Mouse (Mus musculus): ENCODE data around the gene Bgn. TPM values are rescaled to one million over a fixed set of nuclear protein-coding genes. Genes with fewer than 3 reads are reported as not detected.

The Bgn gene
- polyA plus RNA-seq, 1 experiment from 2014 or later, result 18.3 TPM

DNA sequence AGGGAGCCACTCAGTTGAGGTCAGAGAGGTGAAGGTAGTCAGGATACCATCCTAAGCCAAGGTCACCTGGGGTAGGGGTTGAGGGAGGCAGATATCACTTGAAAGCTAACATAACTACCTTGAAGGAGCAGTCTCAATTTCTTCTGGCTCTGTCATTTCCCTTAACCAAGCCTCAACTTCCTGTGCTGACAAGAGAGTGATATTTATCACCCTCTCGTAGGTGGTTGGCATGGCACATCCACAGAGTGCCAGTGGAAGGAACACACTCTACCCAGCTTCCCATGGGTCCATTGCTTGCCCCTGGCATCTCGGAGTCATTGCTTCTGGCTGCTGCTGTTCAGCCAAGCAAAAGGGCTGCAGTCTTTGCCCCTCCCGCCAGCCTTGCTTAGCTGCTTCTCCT, 37.3 kb downstream of the Bgn start:
- ATAC-seq (no peak), DNase-seq (no peak)
- WGBS (ENCODE audit: insufficient replicate concordance), result 62% methylated on average over 3 of the region's 3 CpGs
- H3K36me3 ChIP-seq (replicated peaks; ENCODE audit: insufficient read depth, low read length), result no peaks in the 10 kb centered on the region
- no peaks in the 10 kb centered on the region for H3K4me1 ChIP-seq (ENCODE audit: insufficient read depth)
- H3K4me2 ChIP-seq (ENCODE audit: low read depth, low read length), result no peak overlapping the region
- H3K4me3 ChIP-seq (ENCODE audit: low read depth, low read length), result no peak overlapping the region
- peaks cover 4% of the 10 kb centered on the region; the same call in 1 of the 2 replicates for H3K27me3 ChIP-seq (ENCODE audit: insufficient read depth, low read length)
- no peak overlapping the region for H3K9ac ChIP-seq (replicated peaks)
- TF ChIP-seq CTCF (IDR thresholded peaks at IDR 0.05; ENCODE audit: low read depth) (no peak), EP300 (IDR thresholded peaks at IDR 0.05; ENCODE audit: low read depth) (no peak)
- H3K9me3 ChIP-seq (ENCODE audit: low read length), result no peaks in the 10 kb centered on the region
- no peak overlapping the region for H3K27ac ChIP-seq (ENCODE audit: low read depth)

DNA sequence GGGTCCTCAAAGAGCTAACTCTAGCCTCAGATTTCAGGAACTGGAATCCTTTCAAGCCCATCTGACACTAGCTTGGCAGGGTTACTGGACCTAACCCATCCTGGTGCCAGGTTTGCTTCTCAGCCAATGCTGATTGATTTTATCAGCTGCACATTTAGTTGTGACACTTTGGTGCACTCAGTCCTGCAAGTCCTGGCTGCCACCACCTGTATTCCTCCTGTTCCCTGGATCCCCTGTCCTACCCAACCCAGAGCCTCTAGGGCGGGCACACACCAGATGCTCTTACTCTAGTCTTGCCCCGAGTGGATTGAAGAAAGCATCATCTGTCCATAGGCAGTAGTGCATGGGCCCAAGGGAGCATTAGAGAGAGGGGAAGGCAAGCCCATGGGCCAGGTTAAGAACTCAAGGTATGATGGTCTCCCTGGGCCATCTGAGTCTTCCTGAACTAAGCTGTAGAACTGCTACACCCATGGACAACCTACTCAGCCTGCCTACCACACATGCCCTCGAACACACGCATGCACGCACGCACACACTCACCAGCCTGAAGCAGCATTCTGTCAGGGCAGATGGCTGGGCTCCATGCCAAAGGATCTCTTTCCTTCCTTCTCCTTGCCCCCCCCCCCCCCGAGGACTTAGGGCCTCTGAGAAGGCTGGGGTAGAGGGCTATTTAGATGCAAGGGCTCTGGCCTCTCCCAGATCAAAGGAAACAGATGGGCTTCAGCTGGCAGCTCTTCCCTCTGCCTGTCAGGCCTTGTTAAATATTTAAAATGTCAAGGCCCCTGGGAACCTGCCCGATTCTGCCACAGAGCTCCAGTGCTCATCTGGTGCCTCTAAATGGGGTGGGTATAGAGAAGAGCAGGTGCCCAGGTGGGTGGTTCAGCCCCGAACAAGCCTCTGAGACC, 41.2 kb downstream of the Bgn start:
- DNase-seq (no peak), ATAC-seq (no peak)
- TF ChIP-seq CTCF (IDR thresholded peaks at IDR 0.05; ENCODE audit: low read depth), result no peak
- no peak for TF ChIP-seq EP300 (IDR thresholded peaks at IDR 0.05; ENCODE audit: low read depth)
- Histone ChIP-seq H3K4me3 (ENCODE audit: low read depth, low read length) (no peak overlapping the region), H3K9ac (replicated peaks) (no peak overlapping the region), H3K4me1 (ENCODE audit: insufficient read depth) (no peaks in the 10 kb centered on the region), H3K36me3 (replicated peaks; ENCODE audit: insufficient read depth, low read length) (no peaks in the 10 kb centered on the region), H3K9me3 (ENCODE audit: low read length) (no peaks in the 10 kb centered on the region), H3K27me3 (ENCODE audit: insufficient read depth, low read length) (0 out of 2 replicates have a peak, but pooled peaks cover 4% of the 10 kb centered on the region), H3K27ac (ENCODE audit: low read depth) (no peak overlapping the region), H3K4me2 (ENCODE audit: low read depth, low read length) (no peak overlapping the region)
- 58% methylated on average over 8 of the region's 9 CpGs for WGBS (ENCODE audit: insufficient replicate concordance)

DNA sequence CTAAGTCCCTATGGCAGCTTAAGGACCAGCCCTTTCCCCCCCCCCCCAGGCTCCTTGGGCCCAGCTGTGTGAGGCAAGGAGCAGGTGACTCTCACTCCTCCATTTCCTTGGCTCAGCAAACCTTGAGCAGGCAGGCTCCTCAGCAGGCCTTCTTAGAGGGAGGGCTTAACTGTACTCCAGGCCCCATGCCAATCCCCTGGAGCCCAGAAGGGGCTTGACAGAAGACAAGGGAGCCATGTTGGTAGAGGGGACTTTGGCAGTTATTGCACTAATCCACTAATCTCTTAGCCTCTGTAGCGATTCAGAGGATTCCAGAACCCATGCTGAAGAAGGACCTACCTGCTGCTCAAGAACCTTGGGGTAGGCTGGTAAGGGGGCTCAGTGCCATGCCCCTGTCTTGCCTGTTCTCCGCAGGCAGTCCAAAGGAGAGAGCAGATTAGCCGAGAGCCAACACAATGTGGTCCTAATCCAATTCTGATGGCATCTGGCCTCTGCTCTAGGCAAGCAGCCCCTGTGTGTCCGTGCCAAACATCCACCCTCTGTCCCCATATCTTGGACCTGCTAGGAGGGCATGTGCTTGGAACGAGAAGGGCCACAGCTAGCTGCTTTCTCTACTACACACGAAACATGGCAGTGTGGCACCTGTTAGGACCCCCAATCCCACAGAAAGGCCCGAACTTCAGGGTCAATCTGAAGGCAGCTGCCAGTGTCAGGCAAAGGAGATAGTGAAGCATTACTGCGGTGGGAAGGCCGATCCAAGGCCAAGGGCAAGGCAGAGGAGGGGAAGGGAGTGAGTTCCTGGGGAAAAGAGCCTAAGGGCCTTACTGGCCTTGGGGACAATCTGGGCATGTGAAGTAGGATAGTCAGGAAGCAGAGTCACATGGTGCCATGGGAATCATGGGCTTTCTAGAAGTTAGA, 42.1 kb downstream of the Bgn start:
- Histone ChIP-seq H3K4me3 (ENCODE audit: low read depth, low read length) (no peak overlapping the region), H3K36me3 (replicated peaks; ENCODE audit: insufficient read depth, low read length) (no peaks in the 10 kb centered on the region), H3K9ac (replicated peaks) (no peak overlapping the region), H3K4me1 (ENCODE audit: insufficient read depth) (no peaks in the 10 kb centered on the region), H3K4me2 (ENCODE audit: low read depth, low read length) (no peak overlapping the region), H3K9me3 (ENCODE audit: low read length) (no peaks in the 10 kb centered on the region), H3K27ac (ENCODE audit: low read depth) (no peak overlapping the region), H3K27me3 (ENCODE audit: insufficient read depth, low read length) (0 out of 2 replicates have a peak, but pooled peaks cover 4% of the 10 kb centered on the region)
- WGBS (ENCODE audit: insufficient replicate concordance), result 77% methylated on average over 9 of the region's 9 CpGs
- TF ChIP-seq CTCF (IDR thresholded peaks at IDR 0.05; ENCODE audit: low read depth) (no peak), EP300 (IDR thresholded peaks at IDR 0.05; ENCODE audit: low read depth) (no peak)
- DNase-seq (no peak), ATAC-seq (no peak)

DNA sequence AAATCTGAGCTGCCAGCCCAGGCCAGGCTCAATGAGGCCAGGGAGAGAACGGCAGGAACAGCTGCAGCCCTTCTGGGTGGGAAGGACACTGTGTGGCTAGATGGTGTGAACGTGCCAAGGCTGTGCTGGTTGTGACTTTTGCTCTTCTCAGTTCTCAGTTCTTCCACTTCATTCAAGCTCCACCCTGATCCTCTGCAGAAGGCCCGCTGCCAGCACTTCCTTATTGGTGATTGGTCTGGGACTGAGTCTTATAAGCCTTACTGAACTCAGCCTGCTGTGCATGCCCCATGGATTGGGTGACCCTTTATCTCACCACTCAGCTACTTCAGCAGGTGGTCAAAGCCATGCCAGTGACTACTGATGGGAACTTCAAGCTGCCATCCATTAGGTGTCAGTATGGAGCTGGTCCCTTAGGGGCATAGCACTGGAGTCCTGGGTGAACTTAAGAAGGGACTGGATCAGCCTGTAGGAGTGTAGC, 43.0 kb downstream of the Bgn start:
- Histone ChIP-seq H3K4me2 (ENCODE audit: low read depth, low read length) (no peak overlapping the region), H3K9me3 (ENCODE audit: low read length) (no peaks in the 10 kb centered on the region), H3K4me3 (ENCODE audit: low read depth, low read length) (no peak overlapping the region), H3K4me1 (ENCODE audit: insufficient read depth) (no peaks in the 10 kb centered on the region), H3K27ac (ENCODE audit: low read depth) (no peak overlapping the region), H3K27me3 (ENCODE audit: insufficient read depth, low read length) (0 out of 2 replicates have a peak, but pooled peaks cover 4% of the 10 kb centered on the region), H3K9ac (replicated peaks) (no peak overlapping the region), H3K36me3 (replicated peaks; ENCODE audit: insufficient read depth, low read length) (no peaks in the 10 kb centered on the region)
- 48% methylated on average over 3 of the region's 3 CpGs for WGBS (ENCODE audit: insufficient replicate concordance)
- TF ChIP-seq CTCF (IDR thresholded peaks at IDR 0.05; ENCODE audit: low read depth) (peak; percentile 46), EP300 (IDR thresholded peaks at IDR 0.05; ENCODE audit: low read depth) (no peak)
- no peak for DNase-seq
- no peak for ATAC-seq

DNA sequence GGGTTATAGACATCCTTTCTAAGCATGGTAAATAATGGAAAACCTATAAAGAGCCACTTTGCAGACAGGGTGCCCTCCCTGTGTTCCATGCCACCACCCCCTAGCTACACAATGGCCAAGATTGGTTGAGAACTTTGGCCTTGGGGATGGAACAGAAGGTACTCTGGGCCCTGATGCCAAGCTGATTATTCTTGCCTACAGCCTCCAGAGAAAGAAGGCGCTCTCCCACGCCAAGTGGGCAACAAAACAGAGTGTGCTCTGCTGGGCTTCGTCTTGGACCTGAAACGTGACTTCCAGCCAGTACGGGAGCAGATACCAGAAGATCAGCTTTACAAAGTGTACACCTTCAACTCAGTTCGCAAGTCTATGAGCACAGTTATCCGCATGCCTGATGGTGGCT, 54.5 kb downstream of the Bgn start:
- H3K4me2 ChIP-seq (ENCODE audit: low read depth, low read length), result no peak overlapping the region
- no peak overlapping the region for H3K4me3 ChIP-seq (ENCODE audit: low read depth, low read length)
- no peaks in the 10 kb centered on the region for H3K9me3 ChIP-seq (ENCODE audit: low read length)
- H3K36me3 ChIP-seq (replicated peaks; ENCODE audit: insufficient read depth, low read length), result no peaks in the 10 kb centered on the region
- no peak for TF ChIP-seq CTCF (IDR thresholded peaks at IDR 0.05; ENCODE audit: low read depth)
- TF ChIP-seq EP300 (IDR thresholded peaks at IDR 0.05; ENCODE audit: low read depth), result no peak
- H3K9ac ChIP-seq (replicated peaks), result no peak overlapping the region
- ATAC-seq (no peak), DNase-seq (no peak)
- no peaks in the 10 kb centered on the region for H3K4me1 ChIP-seq (ENCODE audit: insufficient read depth)
- no peak overlapping the region for H3K27ac ChIP-seq (ENCODE audit: low read depth)
- 76% methylated on average over 7 of the region's 7 CpGs for WGBS (ENCODE audit: insufficient replicate concordance)
- H3K27me3 ChIP-seq (ENCODE audit: insufficient read depth, low read length), result no peaks in the 10 kb centered on the region

DNA sequence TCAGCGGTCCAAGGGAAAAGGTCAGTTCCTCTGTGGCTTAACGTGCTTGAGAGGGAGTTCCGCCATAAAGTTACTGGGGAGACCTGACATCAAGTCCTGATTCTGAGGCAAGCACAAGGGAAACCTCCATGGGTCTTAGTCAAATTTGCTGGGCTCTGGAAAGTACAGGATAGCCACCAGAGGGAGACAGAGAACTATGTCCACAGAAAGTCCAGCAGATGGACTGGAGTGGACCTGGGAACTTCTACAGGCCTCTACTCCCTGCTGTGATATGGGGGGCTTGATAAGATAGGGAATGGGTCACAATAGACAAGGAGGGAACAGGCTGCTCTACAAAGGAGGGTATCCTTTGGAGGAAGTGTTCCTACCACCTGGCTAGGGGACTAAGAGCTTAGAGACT, 59.9 kb downstream of the Bgn start:
- no peaks in the 10 kb centered on the region for H3K27me3 ChIP-seq (ENCODE audit: insufficient read depth, low read length)
- peak; percentile 68 for TF ChIP-seq CTCF (IDR thresholded peaks at IDR 0.05; ENCODE audit: low read depth)
- TF ChIP-seq EP300 (IDR thresholded peaks at IDR 0.05; ENCODE audit: low read depth), result no peak
- H3K9me3 ChIP-seq (ENCODE audit: low read length), result no peaks in the 10 kb centered on the region
- H3K9ac ChIP-seq (replicated peaks), result no peak overlapping the region
- H3K4me3 ChIP-seq (ENCODE audit: low read depth, low read length), result no peak overlapping the region
- no peaks in the 10 kb centered on the region for H3K36me3 ChIP-seq (replicated peaks; ENCODE audit: insufficient read depth, low read length)
- H3K4me1 ChIP-seq (ENCODE audit: insufficient read depth), result no peaks in the 10 kb centered on the region
- 27% methylated on average over 3 of the region's 3 CpGs for WGBS (ENCODE audit: insufficient replicate concordance)
- H3K4me2 ChIP-seq (ENCODE audit: low read depth, low read length), result no peak overlapping the region
- H3K27ac ChIP-seq (ENCODE audit: low read depth), result no peak overlapping the region
- ATAC-seq, result no peak
- peak; percentile 15 for DNase-seq

Other genes starting within 250 kb of the Bgn start
- 0.25 and 0.29 TPM in 2 replicates for gene Xlr4c, start 240.5 kb upstream of the Bgn start, polyA plus RNA-seq (2015; fragmentation: Nextera tagmentation; extraction: Ambion mirVana)
- not detected in 2 replicates for gene Xlr3c, start 218.2 kb upstream of the Bgn start, polyA plus RNA-seq (2015; fragmentation: Nextera tagmentation; extraction: Ambion mirVana)
- gene Xlr5a, start 190.6 kb upstream of the Bgn start, polyA plus RNA-seq (2015; fragmentation: Nextera tagmentation; extraction: Ambion mirVana), result not detected in 2 replicates
- gene Xlr5c, start 190.6 kb upstream of the Bgn start, polyA plus RNA-seq (2015; fragmentation: Nextera tagmentation; extraction: Ambion mirVana), result not detected in 2 replicates
- gene Gm45015, start 146.8 kb upstream of the Bgn start, polyA plus RNA-seq (2015; fragmentation: Nextera tagmentation; extraction: Ambion mirVana), result not detected in 2 replicates
- gene Zfp275, start 141.0 kb upstream of the Bgn start, polyA plus RNA-seq (2015; fragmentation: Nextera tagmentation; extraction: Ambion mirVana), result 1.7 and 1.8 TPM in 2 replicates
- gene Gm18336, start 84.9 kb upstream of the Bgn start, polyA plus RNA-seq (2015; fragmentation: Nextera tagmentation; extraction: Ambion mirVana), result not detected in 2 replicates
- not detected in 2 replicates for gene Zfp92, start 72.5 kb upstream of the Bgn start, polyA plus RNA-seq (2015; fragmentation: Nextera tagmentation; extraction: Ambion mirVana)
- not detected in 2 replicates for gene Trex2, start 48.3 kb upstream of the Bgn start, polyA plus RNA-seq (2015; fragmentation: Nextera tagmentation; extraction: Ambion mirVana)
- 22.1 and 25.3 TPM in 2 replicates for gene Haus7, start 24.6 kb upstream of the Bgn start, polyA plus RNA-seq (2015; fragmentation: Nextera tagmentation; extraction: Ambion mirVana)
- not detected in 2 replicates for gene Atp2b3, start 19.5 kb downstream of the Bgn start, polyA plus RNA-seq (2015; fragmentation: Nextera tagmentation; extraction: Ambion mirVana)
- gene Dusp9, start 155.8 kb downstream of the Bgn start, polyA plus RNA-seq (2015; fragmentation: Nextera tagmentation; extraction: Ambion mirVana), result 3.9 and 4.2 TPM in 2 replicates
- 0.61 and 0.66 TPM in 2 replicates for gene Pnck, start 176.5 kb downstream of the Bgn start, polyA plus RNA-seq (2015; fragmentation: Nextera tagmentation; extraction: Ambion mirVana)
- gene Slc6a8, start 189.5 kb downstream of the Bgn start, polyA plus RNA-seq (2015; fragmentation: Nextera tagmentation; extraction: Ambion mirVana), result 0.72 and 0.81 TPM in 2 replicates
- gene Bcap31, start 232.6 kb downstream of the Bgn start, polyA plus RNA-seq (2015; fragmentation: Nextera tagmentation; extraction: Ambion mirVana), result 143 and 144 TPM in 2 replicates
- 7.0 and 7.5 TPM in 2 replicates for gene Abcd1, start 233.0 kb downstream of the Bgn start, polyA plus RNA-seq (2015; fragmentation: Nextera tagmentation; extraction: Ambion mirVana)